Mouse (Mus musculus): ENCODE data around the gene Pcsk4.

Gene Pcsk4

GRCm38 (mm10) chr10:80321670-80322581 lies 7.4 kb downstream of the Pcsk4 start:
- DNase-seq (ENCODE audit: low spot score) = no peak

DNA sequence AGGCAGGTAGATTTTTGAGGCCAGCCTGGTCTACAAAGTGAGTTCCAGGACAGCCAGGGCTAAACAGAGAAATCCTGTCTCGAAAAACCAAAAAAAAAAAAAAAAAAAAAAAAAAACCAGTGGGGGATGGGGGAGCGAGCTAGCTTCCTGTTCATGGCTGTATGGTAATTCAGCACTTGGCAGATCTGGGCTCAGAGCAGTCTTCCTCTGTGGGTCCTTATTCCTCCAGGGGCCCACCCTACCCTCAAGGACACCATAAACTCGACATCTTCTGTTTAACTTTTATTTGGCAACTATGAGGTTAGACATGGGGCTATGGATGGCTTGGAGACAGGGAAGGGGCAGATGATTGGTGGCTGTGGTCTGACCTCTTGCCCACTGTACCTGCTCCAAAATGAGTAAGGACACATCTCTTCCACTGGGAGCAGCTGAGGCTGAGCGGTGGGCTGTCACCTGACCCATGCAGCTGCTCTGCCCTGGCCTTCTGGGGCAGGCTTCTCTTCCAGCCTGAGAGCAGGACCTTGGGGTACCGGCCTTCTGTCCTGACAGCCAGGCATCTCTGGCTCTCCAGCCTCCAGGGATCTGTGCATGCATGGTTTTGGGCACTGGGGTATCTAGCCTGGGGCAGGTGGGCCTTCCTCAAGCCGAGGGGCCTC lies 8.2 kb downstream of the Pcsk4 start:
- no peak for DNase-seq (ENCODE audit: low spot score)

DNA sequence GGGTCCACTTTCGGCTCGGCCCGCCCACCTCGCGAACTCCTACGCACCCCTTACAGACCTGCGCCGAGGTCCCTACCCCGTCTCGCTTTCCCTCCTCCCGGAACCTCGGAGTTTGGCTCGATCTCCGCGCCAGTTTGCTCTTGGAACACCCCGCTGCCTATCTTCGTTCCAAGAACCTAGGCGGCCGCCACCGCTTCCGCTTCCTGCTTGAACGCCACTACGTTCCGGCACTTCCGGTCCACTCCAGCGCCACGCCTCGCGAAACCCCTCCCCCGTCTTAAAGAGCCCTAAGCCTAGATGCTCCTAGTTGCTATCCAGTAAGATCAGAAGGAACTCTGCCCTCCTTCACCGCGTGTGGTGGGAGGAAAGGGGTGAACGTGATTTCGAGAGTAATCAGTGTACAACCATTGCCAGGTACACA lies 8.9 kb downstream of the Pcsk4 start, which contains the start of gene 2310011J03Rik:
2310011J03Rik (minus strand) TSS at position 198 of the 421 bp plus-strand sequence.
- DNase-seq (ENCODE audit: low spot score) = peak; percentile 88

DNA sequence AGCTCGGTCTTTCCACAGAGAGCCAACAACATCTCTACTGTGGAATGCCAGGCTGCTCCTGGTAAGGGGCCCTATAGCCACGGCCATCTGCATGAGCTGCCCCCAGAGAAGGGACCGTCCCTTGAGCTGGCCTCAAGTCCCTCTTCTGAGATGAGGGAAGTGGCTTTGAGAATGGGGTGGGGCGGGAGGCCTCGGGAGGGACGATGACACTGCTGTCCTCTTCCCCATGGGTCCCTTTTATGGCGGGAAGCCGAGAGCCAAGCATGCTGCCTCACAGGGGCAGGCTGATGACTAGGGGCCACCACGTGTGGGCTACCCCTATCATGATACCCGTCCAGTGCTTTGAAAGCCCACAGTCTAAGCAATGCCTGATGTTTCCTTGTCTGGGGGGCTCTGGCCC lies 12.3 kb downstream of the Pcsk4 start:
- no peak for DNase-seq (ENCODE audit: low spot score)

- no peak for DNase-seq (ENCODE audit: low spot score)
These were observed 12.9 kb downstream of the Pcsk4 start for GRCm38 (mm10) chr10:80316359-80316781.

GRCm38 (mm10) chr10:80315315-80315714 lies 14.0 kb downstream of the Pcsk4 start:
- no peak for DNase-seq (ENCODE audit: low spot score)

DNA sequence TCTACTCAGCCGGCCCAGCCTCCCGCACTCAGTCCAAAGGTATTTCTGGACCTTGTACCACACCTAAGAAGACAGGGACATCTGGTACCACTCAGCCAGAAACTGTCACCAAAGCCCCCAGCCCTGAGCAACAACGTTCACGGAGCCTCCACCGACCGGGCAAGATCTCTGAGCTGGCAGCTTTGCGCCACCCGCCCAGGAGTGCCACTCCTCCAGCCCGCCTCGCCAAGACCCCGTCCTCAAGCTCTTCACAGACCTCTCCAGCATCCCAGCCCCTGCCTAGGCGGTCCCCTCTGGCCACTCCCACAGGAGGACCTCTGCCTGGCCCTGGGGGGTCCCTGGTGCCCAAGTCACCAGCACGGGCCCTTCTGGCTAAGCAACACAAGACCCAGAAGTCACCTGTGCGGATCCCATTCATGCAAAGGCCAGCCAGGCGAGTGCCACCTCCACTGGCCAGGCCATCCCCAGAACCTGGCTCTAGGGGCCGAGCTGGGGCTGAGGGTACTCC lies 14.8 kb downstream of the Pcsk4 start:
- DNase-seq (ENCODE audit: low spot score) = no peak

DNA sequence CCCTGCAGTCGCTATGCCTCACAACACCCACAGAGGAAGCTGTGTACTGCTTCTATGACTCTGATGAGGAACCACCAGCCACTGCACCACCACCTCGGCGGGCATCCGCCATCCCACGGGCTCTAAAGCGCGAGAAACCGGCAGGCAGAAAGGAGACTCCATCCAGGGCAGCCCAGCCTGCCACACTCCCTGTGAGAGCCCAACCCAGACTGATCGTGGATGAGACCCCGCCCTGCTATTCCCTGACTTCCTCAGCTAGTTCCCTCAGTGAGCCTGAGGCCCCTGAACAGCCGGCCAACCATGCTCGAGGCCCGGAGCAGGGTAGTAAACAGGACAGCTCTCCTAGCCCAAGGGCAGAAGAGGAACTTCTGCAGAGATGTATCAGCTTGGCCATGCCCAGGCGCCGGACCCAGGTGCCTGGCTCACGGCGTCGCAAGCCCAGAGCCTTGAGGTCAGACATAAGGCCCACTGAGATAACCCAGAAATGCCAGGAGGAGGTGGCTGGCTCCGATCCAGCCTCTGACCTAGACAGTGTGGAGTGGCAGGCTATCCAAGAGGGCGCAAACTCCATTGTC lies 15.6 kb downstream of the Pcsk4 start:
- DNase-seq (ENCODE audit: low spot score) = no peak

DNA sequence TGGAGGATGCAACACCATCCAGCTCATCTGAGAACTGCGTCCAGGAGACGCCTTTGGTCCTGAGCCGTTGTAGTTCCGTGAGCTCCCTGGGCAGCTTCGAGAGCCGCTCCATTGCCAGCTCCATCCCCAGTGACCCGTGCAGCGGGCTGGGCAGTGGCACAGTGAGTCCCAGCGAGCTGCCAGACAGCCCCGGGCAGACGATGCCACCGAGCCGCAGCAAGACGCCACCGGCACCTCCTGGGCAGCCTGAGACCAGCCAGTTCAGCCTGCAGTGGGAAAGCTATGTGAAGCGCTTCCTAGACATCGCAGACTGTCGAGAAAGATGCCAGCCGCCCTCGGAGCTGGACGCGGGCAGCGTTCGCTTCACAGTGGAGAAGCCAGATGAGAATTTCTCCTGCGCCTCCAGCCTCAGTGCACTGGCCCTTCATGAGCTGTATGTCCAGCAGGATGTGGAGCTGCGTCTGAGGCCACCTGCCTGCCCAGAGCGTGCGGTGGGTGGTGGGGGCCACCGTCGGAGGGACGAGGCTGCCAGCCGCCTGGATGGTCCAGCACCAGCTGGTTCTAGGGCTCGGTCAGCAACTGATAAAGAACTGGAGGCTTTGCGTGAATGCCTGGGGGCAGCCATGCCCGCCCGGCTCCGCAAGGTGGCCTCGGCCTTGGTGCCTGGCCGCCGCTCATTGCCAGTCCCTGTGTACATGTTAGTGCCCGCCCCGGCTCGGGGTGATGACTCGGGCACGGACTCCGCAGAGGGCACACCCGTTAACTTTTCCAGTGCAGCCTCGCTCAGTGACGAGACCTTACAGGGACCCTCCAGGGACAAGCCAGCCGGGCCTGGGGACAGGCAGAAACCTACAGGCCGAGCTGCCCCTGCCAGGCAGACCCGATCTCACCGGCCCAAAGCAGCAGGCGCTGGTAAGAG lies 16.5 kb downstream of the Pcsk4 start:
- DNase-seq (ENCODE audit: low spot score) = no peak

DNA sequence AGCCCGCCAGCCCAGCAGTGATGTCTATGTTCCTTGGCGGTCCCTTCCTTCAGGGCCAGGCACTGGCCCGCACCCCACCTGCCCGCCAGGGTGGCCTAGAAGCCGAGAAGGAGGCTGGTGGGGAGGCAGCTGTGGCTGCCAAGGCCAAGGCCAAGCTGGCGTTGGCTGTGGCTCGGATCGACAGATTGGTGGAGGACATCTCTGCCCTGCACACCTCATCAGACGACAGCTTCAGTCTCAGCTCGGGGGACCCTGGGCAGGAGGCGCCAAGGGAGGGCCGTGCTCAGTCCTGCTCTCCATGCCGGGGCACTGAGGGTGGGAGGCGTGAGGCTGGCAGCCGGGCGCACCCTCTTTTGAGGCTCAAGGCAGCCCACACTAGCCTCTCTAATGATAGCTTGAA lies 17.7 kb downstream of the Pcsk4 start:
- DNase-seq (ENCODE audit: low spot score) = no peak

DNA sequence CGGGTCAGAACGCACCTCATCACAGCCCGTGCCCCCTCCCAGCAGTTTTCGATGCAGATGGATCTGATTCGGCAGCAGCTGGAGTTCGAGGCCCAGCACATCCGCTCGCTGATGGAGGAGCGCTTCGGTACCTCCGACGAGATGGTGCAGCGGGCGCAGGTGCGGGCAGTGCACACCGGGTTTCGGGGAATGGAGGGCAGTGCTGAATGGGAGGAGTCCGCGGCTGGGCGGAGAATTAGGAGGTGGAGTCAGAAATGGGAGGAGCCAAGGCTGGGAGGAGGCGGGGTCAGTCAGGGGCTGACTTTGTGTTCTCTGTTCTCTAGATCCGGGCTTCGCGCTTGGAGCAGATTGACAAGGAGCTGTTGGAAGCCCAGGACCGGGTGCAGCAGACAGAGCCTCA lies 24.4 kb downstream of the Pcsk4 start:
- DNase-seq (ENCODE audit: low spot score) = no peak

DNA sequence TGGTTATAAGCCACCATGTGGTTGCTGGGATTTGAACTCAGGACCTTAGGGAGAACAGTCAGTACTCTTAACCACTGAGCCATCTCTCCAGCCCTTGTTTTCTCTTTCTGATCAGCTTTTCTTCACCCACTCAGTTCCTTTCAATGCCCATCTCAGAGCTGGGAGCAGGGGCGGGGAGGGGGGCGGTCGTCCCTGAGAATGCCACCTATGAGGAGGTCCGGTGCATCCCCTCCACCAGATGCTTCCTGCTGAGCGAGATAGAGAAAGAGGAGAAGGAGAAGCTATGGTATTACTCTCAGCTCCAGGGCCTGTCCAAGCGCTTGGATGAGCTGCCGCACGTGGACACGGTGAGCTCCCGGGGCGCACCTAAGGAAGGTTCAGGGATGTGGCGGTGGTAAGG lies 24.8 kb downstream of the Pcsk4 start:
- DNase-seq (ENCODE audit: low spot score) = no peak

DNA sequence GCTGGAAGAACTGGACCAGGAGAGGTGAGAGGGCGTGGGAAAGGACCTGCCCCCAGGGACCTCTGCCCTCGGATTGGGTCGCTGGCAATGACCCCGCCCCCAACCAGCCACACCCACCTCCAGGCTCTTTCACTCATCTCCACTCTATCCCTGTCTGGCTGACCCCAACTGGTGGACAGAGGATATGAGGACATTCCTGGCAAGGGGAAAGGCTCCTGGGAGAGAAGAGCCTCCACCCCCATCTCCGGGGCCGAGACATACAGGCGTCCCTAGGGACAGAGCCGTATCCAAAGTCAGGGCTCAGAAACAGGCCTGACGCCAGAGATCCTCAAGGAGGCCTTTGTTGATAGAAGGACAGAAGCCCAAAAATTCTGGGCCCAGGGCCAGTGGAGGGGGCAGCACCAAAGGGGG lies 26.8 kb downstream of the Pcsk4 start:
- DNase-seq (ENCODE audit: low spot score) = peak; percentile 67

GRCm38 (mm10) chr10:80302082-80302355 lies 27.3 kb downstream of the Pcsk4 start:
- DNase-seq (ENCODE audit: low spot score) = no peak

GRCm38 (mm10) chr10:80301256-80302081 lies 27.8 kb downstream of the Pcsk4 start:
- no peak for DNase-seq (ENCODE audit: low spot score)

- DNase-seq (ENCODE audit: low spot score) = no peak
These were observed 28.6 kb downstream of the Pcsk4 start for GRCm38 (mm10) chr10:80300672-80301181.

GRCm38 (mm10) chr10:80299824-80300223 lies 29.5 kb downstream of the Pcsk4 start:
- DNase-seq (ENCODE audit: low spot score) = no peak

DNA sequence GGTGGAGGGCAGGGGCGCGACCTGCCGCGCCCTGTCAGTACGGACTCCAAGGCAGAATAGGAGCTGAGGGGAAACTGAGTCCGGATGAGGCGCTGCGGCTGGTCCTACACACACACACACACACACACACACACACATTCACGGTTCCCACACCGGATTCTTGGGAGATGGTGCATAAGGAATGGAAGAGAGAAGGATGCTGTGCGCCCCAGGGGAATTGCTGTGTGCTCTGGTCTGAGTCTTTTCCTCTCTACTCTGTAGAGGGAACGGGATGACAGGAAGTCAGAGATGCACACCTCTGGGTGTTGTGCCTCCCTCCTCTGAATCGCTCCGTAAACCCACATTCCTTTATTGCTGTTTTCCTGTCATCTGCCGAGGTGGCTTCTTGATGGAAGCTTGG lies 30.0 kb downstream of the Pcsk4 start:
- DNase-seq (ENCODE audit: low spot score) = no peak

DNA sequence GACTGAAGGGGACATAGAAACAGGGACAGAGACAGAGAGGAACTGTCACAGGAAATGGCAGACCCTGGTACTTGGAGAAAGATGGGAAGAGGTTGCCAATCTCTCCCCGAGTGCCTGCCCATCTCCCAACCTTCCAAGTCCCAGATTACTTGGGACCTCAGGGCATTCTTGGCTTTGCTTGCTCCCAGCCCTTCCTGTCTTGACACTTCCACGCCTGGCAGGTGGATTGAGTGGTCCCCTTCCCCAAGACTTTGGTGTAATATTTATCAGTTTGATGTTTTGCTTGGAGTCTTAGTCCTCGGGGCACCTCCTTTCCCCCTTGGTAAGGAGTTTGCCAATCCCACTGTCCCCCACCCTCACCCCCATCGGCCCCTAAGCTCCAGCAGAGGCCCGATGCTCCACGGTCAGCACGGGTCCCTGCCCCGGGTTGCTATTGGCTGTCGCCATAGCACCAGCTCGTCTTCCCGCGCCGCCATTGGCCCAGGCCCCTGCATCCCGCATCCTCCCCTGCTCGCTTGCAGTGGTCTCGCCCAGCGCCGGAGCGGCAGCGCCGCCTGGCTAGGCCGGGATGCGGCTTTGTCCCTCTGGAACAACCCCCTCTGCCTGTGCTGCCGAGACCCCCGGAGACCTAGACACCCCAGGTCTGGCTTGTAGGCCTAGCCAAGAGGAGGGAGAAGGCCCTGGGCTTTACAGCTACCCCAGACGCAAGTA lies 30.6 kb downstream of the Pcsk4 start:
- DNase-seq (ENCODE audit: low spot score) = peak; percentile 16

- no peak for DNase-seq (ENCODE audit: low spot score)
These were observed 31.7 kb downstream of the Pcsk4 start for GRCm38 (mm10) chr10:80297526-80298133.

Measured in ovary, postnatal 36 days (tissue).